Mouse (Mus musculus) ZHBTc4 (cell line): ENCODE data around the gene Arhgef33.
"Not testable (repeated sequence)": the region's sequence is repeated elsewhere in the genome, so short reads cannot be mapped to it uniquely, and the experiment has no call there.

Experiments
- DNase-seq: peaks from one replicate; pipeline ENCODE4 v3.0.0-alpha.2; 2011; ENCODE audit warnings: low read depth, low spot score

Arhgef33 gene

DNA sequence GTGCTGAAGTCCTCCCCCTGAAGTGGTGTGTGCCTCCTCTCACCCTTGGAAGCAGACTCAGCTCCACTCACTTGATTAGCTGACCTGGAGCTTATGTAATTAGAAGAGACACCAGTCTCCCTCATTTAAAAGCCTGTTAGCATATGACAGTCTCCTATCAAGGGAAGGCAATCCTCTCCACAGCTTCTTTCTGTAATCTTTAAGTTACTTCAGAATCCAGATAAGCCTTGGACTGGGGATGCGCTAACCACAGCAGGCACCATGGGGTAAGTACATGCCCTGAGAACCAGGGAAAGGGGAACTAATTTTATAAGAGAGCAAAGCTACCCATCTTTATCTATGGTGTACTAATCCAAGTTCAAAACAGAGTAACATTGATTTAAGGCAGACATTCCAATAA is at the start of gene Arhgef33:
Gene Arhgef33, plus strand, starts transcription at position 157 of the 400 bp plus-strand sequence.
- DNase-seq: no peak

GRCm38 (mm10) chr17:80267065-80267464 is 40.1 kb upstream of the Arhgef33 start:
- DNase-seq: no peak

- DNase-seq: no peak
These were observed 39.1 kb upstream of the Arhgef33 start for GRCm38 (mm10) chr17:80268151-80268550.

DNA sequence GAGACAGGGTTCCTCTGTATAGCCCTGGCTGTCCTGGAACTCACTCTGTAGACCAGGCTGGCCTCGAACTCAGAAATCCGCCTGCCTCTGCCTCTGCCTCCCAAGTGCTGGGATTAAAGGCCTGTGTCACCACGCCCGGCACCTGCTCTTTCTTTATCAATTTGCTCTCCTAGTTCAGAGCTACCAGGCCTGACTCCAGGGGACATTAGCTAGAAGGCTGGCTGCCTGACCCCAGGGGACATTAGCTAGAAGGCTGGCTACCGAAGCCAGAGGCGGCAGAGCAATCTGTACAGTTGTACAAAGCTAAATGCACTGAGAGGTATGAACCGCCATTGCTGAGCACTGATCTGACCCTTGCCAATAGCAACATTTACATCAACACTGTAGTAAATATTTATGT is 36.6 kb upstream of the Arhgef33 start:
- not testable (repeated sequence) for DNase-seq

DNA sequence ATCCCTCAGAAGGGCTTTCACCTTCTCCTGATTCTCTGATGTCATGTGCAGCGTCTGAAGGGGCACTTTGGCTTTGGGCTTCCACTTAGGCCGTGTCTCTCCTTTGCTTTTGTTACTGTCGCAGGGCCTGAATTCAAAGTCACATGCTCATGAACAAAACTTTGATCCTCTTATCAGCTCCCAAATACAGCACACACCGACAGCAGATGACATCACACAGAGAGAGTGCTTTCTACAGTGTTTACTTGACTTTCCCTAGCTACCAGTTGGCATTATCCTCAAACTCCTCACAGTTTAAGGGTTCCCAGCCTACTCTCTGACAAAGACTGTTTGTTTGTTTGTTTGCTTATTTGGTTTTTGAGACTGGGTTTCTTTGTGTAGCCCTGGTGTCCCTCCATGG is 29.0 kb upstream of the Arhgef33 start:
- DNase-seq: no peak

- DNase-seq: no peak
These were observed 27.7 kb upstream of the Arhgef33 start for GRCm38 (mm10) chr17:80279340-80280070.

DNA sequence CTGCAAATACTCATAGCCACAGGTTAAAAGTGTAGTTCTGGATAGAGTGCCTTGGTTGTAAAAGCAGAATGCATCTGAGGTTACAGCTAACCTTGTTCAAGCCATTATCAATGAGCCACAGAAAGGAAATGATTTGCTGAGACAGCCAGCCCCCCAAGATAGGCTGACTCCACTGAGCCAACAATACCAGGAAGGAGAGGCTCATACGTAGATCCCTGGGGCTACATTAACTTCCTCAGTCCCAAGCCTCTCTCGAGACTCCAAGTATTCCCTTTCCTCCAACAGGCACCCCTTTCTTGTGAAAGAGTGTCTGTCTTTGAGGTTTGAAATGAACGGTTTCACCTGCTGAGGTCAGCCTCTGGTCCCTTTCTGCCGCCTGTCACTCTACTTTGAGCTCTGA is 22.8 kb upstream of the Arhgef33 start:
- DNase-seq: no peak

GRCm38 (mm10) chr17:80288012-80288411 is 19.2 kb upstream of the Arhgef33 start:
- no peak for DNase-seq

DNA sequence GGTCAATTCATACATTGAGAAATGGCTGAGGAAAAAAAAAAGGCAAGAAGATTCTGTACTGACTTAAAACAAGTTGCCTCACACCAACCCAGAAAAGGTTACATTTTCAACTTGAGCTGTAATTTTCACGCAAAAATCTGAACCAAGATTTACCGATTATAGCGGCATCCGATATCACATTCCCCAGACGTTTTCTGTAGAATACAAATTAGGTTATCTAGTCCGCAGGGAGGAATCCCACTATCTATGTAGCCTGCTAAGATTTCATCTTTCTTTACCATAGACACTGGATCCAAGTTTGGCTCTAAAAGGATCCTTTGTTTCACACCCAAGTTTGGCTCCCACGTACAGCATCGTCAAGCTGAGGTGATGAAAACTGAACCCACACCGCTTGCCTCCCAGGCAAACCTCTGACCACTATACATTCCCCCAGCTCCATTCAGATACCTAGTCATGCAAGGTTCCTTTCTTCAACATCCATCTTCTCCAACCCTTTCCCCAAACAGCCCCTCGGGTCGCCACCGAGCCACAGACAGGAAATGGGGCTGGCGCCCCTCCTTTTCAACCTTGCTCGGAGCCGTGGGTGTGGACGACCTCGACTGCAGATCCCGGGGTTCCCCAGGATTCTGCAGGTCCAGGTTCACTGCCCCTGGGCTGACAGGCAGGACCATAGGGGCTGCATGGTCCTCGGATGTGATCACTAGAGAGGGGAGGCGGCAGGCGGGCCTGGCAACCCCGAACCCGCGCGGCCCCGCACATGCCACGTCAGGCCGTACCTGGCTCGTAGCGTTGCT is 17.7 kb upstream of the Arhgef33 start:
- DNase-seq: no peak

- DNase-seq: peak; percentile 96
These were observed 17.0 kb upstream of the Arhgef33 start, which contains the start of the genes Morn2 and Dhx57 for GRCm38 (mm10) chr17:80290074-80290657. TSS of gene Morn2 (plus strand) at chr17:80290203. TSS of gene Dhx57 (minus strand) at chr17:80290476.

DNA sequence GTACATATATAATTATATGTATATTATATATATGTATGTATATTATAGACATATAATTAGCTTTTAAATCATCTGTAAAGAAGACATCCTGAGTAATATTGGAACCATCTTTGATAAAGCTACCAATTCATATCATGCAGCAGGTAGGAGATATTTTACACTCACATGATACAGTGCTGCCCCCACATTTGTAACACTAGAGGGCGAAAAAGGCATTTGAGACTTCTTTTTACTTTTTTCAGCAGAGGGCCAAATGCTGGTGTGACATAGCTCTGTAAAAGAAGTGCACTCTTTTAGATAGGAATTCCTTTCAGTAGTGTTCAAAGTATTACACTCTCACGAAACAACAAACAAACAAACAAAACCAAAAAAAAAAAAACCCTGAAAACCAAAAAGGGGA is 16.1 kb upstream of the Arhgef33 start:
- DNase-seq: peak; percentile 28

DNA sequence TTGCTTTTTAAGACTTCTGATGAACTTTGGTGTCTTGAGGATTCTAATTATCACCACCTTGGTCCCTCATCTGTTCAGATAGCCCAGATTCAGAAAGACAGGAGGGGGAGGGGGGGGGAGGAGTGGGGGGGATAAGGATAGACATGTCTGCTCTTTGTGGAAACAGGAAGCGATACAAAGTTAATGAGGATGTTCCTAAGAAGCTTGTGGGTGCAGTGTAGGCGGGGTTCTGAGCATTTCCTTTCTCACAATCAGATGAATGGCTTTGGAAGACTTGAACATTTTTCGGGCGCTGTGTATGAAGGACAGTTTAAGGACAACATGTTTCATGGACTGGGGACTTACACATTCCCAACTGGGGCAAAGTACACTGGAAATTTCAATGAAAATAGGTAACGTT is 11.9 kb upstream of the Arhgef33 start:
- no peak for DNase-seq

GRCm38 (mm10) chr17:80298844-80299243 is 8.4 kb upstream of the Arhgef33 start:
- no peak for DNase-seq

DNA sequence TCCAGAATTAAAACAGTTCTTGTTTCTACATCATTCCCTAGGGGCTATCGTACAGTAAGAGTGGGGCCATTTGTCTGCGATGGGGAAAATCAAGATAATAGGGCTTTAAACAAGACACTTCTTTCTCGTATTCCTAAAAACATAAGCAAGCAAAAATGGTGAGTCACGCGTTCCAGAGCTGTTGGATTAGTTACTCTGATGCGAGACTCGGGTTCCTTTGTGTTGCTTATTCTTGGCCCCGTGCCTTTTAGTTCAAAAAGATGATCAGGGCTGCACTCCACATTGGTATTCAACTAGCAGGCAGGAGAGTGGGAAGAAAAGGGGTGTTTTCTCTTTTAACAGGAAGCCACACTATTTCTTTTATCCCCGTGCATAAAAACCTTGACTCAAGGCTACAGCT is 4.6 kb downstream of the Arhgef33 start:
- no peak for DNase-seq

- no peak for DNase-seq
These were observed 5.2 kb downstream of the Arhgef33 start for GRCm38 (mm10) chr17:80312405-80312804.

- no peak for DNase-seq
These were observed 15.0 kb downstream of the Arhgef33 start for GRCm38 (mm10) chr17:80322228-80322627.

GRCm38 (mm10) chr17:80323015-80323414 is 15.8 kb downstream of the Arhgef33 start:
- no peak for DNase-seq

DNA sequence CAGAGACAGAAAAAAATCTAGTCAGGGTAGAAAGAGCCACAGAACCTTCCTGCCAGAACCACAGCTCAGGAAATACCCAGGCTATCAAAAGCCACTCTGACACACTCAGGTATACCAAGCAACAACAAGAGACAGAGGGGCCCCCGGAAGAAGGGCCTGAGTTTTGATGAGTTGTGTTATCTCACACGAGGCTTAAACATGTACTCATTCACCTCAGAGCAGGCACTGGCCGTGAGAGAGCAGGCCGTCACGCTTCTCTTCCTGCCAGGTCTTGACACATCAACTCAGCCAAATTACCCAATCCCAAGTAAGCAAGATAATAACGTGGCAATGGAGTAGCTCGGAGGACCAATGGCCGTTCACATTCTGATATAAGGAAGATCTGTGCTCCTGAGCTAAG is 16.5 kb downstream of the Arhgef33 start:
- DNase-seq: no peak

GRCm38 (mm10) chr17:80324521-80324920 is 17.3 kb downstream of the Arhgef33 start:
- no peak for DNase-seq

DNA sequence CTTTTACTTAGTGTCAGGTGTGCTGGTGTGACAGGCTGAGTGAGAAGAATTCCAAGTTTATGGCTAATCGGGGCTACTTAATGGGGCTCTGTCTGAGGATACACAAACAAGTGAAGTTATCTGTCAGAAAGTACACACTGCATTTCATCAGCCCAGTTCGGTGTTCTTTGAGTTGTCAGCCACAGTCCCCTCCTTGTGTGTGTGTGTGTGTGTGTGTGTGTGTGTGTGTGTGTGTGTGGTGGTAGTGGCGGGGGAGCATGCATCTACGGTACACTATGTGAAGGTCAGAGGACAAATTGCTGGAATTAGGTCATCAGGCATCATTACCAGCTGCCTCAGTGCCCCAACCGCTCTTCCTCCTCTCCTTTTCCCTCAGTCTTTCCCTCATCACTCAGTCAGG is 18.2 kb downstream of the Arhgef33 start:
- DNase-seq: no peak

GRCm38 (mm10) chr17:80326431-80326830 is 19.2 kb downstream of the Arhgef33 start:
- no peak for DNase-seq

- peak; percentile 11 for DNase-seq
These were observed 25.2 kb downstream of the Arhgef33 start for GRCm38 (mm10) chr17:80332386-80332785.
